Mouse (Mus musculus) kidney, adult 2 months (tissue): ENCODE data around the gene Shank3.

Experiments used
- CTCF ChIP-seq: fragments of 200-500 bp; conservative IDR thresholded peaks from 2 replicates; pipeline ENCODE4 v1.5.1; 2011; ENCODE audit warnings: low read depth, mild to moderate bottlenecking, control low read depth, low read length, moderate library complexity, mixed read lengths; ENCODE audit not compliant: insufficient read depth, insufficient read length
- POLR2A ChIP-seq: fragments of 200-500 bp; IDR thresholded peaks from one replicate; pipeline ENCODE4 v1.6.1; 2011; ENCODE audit warnings: low read depth, low read length, control low read depth

GRCm38 (mm10) chr15:89458942-89459341 lies 40.5 kb upstream of the Shank3 start:
- TF ChIP-seq POLR2A: no peak
- TF ChIP-seq CTCF: no peak
